Mouse (Mus musculus) cortical plate, adult 2 months (tissue): ENCODE results near the gene Zfp644.

ENCODE experiments used
- CTCF ChIP-seq: fragments of 200-500 bp; IDR thresholded peaks from 2 replicates; pipeline ENCODE4 v1.5.1; 2011; ENCODE audit warnings: mild to moderate bottlenecking, control low read depth, low read length; ENCODE audit not compliant: insufficient read depth; ENCODE audit errors: extremely low read depth
- POLR2A ChIP-seq: fragments of 200-500 bp; IDR thresholded peaks from 2 replicates; pipeline ENCODE4 v1.6.1; 2011; ENCODE audit warnings: mild to moderate bottlenecking, low read length, control low read depth; ENCODE audit not compliant: insufficient read depth; ENCODE audit errors: extremely low read depth

DNA sequence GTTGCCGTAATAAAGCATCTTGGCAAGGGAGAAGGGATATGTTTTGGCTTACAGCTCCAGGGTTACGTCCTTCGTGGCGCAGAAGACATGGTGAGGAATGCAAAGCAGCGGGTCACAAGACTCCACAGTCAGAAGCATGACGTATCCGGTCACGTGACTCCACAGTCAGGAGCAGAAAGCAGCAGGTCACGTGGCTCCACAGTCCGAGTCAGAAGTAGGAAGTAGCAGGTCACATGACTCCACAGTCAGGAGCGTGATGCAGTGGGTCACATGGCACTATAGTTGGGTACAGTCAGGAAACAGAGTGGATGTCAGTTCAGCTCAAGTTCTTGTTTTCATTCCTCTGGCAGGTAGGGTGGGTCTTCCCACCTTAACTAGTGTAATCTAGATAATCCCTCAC lies 107.4 kb downstream of the Zfp644 start:
- no peak for TF ChIP-seq CTCF
- no peak for TF ChIP-seq POLR2A
